Mouse (Mus musculus) spleen, adult 18-20 months (tissue): ENCODE results near the gene Ankrd66.

Source experiments
- DNase-seq, 2 experiments: peaks; one replicate each; pipeline ENCODE4 v3.0.0; 2022; ENCODE audit warnings: mixed read lengths in 2 of 2

Gene Ankrd66

GRCm38 (mm10) chr17:43543539-43543938 lies at the start of gene Ankrd66:
TSS of gene Ankrd66 (minus strand) at chr17:43543639.
- DNase-seq = no peak

GRCm38 (mm10) chr17:43592296-43593291 lies 49.2 kb upstream of the Ankrd66 start:
- DNase-seq = no peak

- no peak for DNase-seq
These were observed 47.1 kb upstream of the Ankrd66 start for GRCm38 (mm10) chr17:43590531-43590930.

GRCm38 (mm10) chr17:43589750-43590149 lies 46.3 kb upstream of the Ankrd66 start:
- DNase-seq = no peak

- no peak for DNase-seq
These were observed 43.8 kb upstream of the Ankrd66 start for GRCm38 (mm10) chr17:43587278-43587677.

- no peak for DNase-seq
These were observed 41.3 kb upstream of the Ankrd66 start for GRCm38 (mm10) chr17:43584771-43585170.

GRCm38 (mm10) chr17:43581012-43581467 lies 37.6 kb upstream of the Ankrd66 start:
- no peak for DNase-seq

GRCm38 (mm10) chr17:43580456-43580855 lies 37.0 kb upstream of the Ankrd66 start:
- no peak for DNase-seq

- no peak for DNase-seq
These were observed 30.2 kb upstream of the Ankrd66 start for GRCm38 (mm10) chr17:43573624-43574073.

- no peak for DNase-seq
These were observed 25.8 kb upstream of the Ankrd66 start for GRCm38 (mm10) chr17:43569287-43569686.

GRCm38 (mm10) chr17:43567992-43568888 lies 24.8 kb upstream of the Ankrd66 start, which contains the start of gene Pla2g7:
TSS of gene Pla2g7 (plus strand) at chr17:43568098.
- DNase-seq = peak; percentile 41 to 51

GRCm38 (mm10) chr17:43567593-43567991 lies 24.2 kb upstream of the Ankrd66 start:
- DNase-seq = no peak

GRCm38 (mm10) chr17:43563192-43563987 lies 20.0 kb upstream of the Ankrd66 start:
- DNase-seq = no peak

GRCm38 (mm10) chr17:43558678-43559077 lies 15.2 kb upstream of the Ankrd66 start:
- DNase-seq = no peak

GRCm38 (mm10) chr17:43557541-43558090 lies 14.2 kb upstream of the Ankrd66 start:
- DNase-seq = peak; percentile 16 to 32

GRCm38 (mm10) chr17:43557104-43557503 lies 13.7 kb upstream of the Ankrd66 start:
- no peak for DNase-seq

- no peak for DNase-seq
These were observed 11.3 kb upstream of the Ankrd66 start for GRCm38 (mm10) chr17:43554516-43555403.

- DNase-seq = no peak
These were observed 7.7 kb upstream of the Ankrd66 start for GRCm38 (mm10) chr17:43551122-43551630.

GRCm38 (mm10) chr17:43544040-43544439 lies 601 bp upstream of the Ankrd66 start:
- no peak for DNase-seq

- DNase-seq = no peak
These were observed 4.7 kb downstream of the Ankrd66 start for GRCm38 (mm10) chr17:43538767-43539166.
